Mouse (Mus musculus) heart, adult 11 months (tissue): ENCODE data around the gene Cryba4.

Experiments
- DNase-seq: peaks from one replicate; pipeline ENCODE4 v3.0.0; 2022

The Cryba4 gene

DNA sequence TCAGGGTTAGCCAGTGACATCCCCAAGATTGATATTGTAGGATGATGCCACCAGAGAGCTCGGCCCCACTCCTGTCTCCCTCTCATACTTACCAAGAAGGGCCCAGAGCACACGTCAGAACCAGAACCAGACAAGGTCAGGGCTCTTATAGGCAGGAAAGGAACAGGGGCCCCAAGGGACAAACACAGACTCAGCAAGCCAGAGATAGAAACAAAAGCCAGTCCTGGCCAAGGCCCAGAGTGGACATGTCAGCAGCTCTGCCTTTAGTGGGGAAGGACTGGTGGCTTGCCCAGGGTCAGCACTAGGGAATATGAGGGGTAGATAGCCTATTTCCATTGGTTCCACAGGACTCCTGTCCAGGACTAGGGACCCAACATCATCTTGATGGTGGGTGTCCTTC, at the start of gene Cryba4:
Cryba4 (minus strand) TSS at position 119 of the 400 bp plus-strand sequence.
- peak; percentile 98 for DNase-seq

DNA sequence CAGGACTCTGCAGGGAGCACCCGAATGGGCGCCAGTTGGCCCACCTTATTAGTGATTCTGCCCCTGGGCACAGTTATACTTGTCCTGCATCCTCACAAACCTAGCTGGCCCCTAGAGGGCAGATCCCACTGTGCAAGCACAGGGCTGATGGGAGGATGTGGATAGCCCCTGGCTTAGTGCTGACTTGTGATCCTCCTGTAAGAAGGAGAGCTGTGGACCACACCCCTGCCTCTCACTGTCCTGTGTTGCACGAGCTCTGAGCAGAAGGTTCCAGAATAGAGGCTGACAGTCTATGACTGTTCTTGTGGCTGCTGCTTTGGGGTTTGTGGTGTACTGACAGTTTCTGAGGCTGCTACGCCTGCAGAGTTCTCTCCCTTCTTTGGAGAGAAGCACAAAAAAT, 49.4 kb upstream of the Cryba4 start:
- peak; percentile 91 for DNase-seq

DNA sequence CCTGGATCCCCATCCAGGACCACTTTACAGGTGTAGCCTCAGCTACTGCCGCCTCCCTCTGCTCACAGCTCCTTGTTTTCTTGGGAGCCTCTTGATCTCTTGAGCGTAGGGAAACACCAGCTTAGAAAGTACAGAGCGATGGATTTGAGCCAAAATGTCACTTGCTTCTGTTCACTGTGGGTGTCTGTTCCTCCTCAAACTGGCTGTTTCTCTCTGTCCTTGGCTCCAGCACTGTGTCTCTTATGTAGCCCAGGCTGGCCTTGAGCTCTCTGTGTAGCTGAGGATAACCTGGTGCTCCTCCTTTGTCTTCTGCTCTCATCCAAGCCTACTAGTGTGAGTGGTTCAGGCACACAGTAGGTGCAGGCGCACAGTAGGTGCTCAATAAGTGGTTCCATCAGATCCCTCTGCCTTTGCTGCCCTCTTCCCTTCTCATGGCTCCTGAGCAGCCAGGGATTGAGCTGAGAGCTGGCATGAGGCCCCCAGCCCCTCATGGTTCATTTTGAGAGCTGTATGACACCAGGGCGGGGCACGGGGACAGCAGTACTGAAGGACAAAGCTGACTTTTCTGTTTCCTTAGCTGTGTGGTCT, 48.5 kb upstream of the Cryba4 start:
- DNase-seq = peak; percentile 92

DNA sequence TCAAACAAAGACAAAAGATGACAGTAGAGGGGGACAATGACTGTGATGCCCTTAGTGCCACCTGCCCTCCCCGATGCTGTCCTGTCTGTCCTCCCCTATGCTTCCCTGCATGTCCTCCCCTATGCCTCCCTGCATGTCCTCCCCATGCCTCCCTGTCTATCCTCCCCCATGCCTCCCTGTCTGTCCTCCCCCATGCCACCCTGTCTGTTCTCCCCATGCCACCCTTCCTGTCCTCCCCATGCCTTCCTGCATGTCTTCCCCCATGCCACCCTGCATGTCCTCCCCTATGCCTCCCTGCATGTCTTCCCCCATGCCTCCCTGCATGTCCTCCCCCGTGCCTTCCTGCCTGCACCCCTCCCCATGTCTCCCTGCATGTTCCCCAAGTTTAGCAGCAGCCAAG, 47.8 kb upstream of the Cryba4 start:
- DNase-seq = peak; percentile 83

DNA sequence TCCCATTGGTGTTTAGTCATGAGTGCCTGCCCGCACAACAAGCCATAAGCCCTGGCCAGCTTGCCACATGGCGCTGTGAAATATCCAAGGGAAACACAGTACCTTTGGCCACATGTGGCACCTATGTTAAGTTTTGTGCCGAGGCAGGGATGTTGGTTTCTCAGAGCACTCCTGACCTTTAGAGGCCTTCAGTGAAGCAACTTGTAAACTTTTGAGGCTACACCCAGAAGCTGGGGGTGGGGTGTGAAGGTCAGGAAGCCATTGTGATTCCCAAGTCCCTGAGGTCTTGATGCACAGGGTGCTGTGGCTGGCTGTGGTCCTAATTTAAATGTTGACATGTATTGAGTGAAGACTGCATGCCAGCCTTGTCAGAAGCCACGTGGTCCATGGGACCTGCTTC, 47.1 kb upstream of the Cryba4 start:
- peak; percentile 91 for DNase-seq

DNA sequence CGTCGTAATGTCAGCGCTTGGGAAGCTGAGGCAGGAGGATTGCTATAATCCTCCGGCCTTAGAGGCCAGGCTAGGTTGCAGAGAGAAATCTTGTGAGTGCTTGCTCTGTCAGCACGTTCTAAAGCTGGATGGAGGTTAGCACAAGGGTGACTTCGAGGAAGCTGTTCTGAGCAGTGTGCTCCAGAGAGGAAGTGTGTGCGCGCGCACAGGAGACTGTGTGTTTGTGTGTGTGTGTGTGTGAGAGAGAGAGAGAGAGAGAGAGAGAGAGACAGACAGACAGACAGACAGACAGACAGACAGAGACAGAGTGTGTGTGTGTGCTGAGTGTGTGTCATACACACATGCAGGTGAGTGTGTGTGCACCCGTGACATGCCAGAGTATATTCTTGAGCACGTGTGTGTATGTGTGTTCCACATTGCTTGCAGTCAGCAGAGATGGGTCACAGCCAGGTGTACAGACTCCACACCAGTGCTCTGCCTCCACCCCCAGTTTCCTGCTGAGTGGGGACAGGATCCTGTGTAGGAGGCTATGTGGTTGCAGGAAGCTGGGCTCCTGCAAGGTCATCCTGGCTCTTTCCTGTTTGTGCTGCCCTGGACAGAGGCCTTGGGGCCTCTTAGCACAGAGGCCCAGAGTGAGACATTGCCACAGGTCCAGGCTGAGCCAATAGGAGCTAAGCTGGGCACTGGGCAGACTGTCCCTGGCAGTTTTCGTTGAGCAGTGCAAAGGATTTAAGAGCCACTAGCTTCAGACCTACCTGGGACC, 46.1 kb upstream of the Cryba4 start:
- DNase-seq = peak; percentile 99

DNA sequence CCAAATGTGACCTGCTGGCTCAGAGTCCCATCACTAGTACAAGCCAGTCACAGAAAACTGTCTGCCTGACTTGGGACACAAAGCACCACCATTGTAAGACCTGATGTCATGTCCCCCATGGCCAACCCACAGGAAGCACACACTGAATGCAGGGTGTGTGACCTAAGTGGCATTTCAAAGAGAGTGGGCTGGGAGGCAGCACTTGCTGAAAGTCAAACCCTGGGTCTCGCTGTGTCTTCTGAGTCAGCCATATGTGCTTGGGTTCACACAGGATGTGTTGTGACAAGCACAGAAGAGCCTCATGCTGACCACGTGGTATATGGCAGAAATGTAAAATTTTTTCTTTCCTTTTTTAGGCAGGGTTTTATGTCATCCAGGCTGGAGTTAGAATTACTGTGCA, 44.9 kb upstream of the Cryba4 start:
- DNase-seq = no peak

DNA sequence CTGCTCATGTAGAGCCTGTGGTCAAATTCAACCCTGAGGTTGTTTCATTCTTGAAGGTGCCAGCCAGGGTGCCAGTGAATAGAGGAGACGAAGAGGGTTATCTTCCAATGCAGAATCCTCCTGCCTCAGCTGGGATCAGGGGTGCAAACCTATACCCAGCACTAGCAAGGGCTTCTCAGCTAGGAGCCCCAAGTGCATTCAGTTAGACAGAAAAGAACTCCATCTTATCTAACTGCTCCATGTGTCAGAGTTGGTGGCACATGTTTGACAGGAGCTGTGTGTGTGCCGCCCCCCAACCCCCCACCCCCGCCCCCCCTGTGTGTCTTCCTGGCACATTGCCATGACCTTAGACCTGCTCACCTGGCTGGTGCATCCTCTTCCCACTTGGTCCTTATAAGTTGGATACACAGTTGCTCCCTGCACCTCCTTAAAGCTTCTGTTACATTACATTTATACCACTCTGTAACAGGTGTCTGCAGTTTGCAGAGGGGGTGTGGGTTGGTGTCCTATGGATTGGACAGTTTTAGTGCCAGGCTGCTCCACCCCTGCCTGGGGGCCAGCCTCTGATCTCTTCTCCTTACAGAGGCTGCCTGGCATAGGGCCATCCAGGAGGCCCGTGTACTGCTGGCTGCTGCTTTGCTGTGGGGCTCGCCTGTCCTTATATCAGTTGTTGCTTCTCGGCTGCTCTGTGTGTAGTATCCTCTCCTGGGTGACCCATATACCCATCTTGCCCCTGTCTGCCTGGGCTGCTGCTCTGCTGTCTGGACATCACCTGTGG, 44.3 kb upstream of the Cryba4 start:
- no peak for DNase-seq

DNA sequence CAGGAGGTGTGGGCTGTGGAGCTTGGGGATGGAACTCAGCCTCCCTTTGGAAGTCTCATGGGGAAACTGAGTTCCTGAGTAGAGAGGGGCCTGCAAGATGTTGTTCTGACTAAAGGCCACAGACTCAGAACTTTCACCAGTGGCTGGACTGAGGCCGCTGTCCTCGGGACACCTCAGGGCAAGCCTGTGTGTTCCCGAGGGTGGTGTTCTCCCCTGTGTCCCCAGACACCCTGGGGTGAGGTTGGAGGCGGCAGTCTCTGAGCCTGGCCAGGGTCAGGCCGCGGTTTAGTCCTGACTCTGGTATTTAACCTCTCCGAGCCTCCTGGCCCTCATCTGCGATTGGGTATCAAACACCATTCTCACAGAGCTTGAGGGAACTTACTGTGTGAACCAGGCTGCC, 43.2 kb upstream of the Cryba4 start:
- peak; percentile 87 for DNase-seq

DNA sequence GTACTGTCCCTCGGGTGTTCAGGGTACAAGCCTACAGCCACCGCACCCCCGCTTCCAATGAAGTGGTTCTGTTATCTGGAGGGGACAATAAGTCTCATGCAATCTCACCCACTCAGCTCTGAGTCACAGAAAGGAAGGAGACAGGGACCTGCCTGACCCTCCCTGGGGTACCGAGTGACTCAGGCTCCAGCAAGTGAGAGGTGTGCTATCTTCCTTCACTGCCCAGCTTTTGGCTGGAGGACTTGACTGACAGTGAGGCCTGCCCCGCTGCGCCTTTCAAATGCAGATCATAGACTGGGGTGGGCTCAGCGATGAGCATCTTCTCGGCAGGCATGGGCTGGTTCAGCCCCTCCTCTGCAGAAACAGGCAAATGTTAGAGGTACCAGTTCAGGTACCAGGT, 42.8 kb upstream of the Cryba4 start:
- peak; percentile 85 for DNase-seq

DNA sequence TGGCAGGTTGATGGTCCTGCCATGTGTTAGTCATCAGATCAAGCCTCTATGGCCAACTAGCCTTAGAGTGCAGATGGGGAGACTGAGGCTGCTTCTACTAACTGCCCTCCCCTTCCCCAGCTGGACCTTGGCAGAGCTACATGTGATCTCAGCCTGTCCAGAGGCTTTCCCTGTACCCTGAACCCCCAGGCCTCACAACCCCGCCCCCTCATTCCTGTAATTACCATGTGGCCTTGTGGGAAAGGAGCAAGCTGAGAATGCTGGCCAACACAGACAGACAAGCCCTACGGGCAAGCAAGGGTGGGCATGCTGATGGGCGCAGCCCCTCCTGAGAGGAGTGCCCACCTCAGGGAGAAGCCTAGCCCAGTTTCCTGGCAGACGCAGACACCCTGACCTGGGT, 42.4 kb upstream of the Cryba4 start:
- DNase-seq = no peak

DNA sequence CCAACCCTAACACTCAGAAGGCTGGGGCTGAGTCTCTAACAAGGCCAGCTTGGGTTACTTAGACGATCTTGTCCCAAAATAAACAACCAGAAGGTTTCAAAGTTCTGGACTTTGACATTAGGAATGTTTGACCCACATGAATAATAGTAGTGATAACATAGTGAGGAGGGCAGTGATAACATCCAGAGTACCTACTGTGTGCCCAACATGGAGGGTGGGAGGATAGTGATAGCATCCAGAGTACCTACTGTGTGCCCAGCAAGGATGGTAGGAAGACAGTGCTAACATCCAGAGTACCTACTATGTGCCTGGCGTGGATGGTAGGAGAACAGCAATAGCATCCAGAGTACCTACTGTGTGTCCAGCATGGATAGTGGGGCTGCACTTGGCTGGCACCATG, 41.5 kb upstream of the Cryba4 start:
- DNase-seq = no peak

DNA sequence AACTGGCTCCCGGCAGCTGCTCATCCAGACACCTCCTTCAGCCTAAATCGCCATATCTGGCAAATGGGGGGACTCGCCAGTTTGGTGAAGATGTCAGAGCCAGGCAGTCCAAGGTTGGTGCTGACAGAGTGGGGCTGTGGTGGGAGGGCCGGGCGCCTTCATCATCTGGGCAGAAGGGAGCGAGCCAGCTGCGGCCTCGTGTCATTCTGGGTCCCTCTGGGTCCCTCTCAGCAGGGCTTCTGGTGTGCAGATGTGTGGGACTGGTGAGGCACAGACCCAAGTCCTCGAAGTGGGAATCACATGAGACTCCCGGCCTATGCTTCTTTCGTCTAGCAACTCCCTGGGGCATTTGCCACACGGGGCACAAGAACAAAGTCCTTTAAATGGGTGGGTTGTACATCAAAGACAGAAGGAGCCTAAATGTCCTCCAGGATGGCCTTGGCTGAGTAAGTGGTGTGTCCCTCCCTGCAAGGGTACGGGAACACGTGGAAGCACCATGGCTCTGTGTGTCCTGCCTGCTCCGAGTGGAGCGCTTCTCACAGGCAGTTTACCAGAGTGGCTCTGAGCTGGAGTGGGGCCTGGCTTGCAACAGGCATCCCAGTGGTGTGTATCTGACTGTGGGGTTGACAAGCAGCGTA, 40.1 kb upstream of the Cryba4 start:
- no peak for DNase-seq

DNA sequence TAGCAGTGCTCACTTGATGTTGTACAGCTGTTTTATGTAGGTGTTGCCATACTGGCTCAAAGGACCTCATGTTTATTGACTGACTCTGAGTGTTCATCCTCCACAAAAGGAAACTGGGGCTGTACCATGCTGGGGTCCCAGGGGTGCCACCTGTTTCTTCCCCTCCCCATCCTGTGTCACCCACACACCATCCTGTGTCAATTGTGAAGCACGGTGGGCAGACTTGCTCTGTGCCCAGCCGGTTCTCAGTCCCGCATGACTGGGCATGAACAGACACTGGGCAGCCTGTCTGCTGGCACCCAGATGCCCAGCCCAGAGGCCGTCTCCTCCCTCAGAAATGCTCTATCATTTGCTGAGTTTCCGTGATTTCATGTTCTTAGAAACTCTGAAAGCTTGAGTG, 39.5 kb upstream of the Cryba4 start:
- no peak for DNase-seq

DNA sequence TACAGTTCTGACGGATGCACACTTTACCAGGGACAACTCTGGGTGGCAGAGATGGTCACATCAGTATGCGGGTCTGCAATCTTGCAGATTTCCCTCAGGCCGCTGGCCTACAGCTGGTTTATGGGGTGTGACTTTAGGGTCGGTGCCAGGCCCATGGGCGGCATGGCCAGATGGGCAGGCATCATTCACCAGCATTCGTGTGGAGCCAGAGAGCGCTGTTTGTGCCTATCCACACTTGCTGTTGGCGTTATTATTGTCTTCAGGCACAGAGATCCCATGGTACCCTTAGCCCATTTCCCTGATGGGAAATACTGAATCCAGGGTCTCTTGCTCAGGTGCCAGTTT, 38.2 kb upstream of the Cryba4 start:
- DNase-seq = no peak

DNA sequence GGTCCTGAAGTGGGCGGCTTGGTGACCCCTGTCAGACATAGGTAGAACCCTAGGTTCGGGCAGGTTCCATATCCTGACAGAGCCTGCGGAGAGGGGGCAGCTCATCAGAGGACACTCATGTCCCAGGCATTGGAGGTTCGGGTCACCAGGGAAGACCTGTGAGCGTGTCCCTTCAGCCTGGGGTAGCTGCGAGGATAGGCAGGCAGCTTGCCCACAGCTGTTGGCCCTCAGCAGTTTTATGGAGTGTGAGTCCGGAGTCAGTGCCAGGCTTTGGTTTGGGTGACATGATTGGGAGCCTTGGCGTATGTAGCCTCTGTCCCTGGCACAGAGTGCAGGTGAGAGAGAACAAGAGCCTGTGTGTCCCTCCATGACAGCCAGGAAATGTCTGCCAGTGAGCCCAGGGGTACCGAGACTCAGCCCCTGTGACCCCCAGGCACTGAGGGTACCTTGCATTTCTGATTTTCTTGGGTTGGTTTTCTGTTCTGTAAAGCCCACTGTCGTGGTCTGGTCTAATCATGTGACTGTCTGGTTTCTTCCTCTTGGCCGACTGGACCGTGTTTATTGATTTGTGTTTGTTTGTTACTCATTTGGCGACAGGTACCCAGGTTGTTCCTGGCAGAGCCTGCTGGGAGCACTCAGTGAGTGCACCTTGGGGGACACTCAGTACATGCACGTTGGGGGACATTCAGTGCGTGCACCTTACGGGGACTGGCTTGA, 37.7 kb upstream of the Cryba4 start:
- peak; percentile 98 for DNase-seq

DNA sequence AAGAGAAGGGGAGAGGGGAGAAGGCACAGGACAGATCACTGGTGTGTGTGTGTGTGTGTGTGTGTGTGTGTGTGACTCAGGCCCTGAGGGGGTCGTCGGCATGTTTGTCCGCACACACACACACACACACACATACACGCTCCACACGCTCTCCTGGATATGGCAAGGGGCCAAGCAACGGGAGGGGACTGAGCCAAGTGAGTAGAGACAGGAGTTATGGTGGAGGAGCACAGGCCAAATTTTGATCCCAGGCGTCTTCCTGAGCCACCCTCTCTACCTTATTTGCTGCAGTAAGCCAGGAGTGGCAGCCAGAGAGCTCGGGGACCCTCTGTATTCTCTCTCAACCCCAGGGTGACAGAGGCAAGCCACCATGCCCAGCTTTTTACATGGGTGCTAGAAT, 36.9 kb upstream of the Cryba4 start:
- DNase-seq = peak; percentile 97

DNA sequence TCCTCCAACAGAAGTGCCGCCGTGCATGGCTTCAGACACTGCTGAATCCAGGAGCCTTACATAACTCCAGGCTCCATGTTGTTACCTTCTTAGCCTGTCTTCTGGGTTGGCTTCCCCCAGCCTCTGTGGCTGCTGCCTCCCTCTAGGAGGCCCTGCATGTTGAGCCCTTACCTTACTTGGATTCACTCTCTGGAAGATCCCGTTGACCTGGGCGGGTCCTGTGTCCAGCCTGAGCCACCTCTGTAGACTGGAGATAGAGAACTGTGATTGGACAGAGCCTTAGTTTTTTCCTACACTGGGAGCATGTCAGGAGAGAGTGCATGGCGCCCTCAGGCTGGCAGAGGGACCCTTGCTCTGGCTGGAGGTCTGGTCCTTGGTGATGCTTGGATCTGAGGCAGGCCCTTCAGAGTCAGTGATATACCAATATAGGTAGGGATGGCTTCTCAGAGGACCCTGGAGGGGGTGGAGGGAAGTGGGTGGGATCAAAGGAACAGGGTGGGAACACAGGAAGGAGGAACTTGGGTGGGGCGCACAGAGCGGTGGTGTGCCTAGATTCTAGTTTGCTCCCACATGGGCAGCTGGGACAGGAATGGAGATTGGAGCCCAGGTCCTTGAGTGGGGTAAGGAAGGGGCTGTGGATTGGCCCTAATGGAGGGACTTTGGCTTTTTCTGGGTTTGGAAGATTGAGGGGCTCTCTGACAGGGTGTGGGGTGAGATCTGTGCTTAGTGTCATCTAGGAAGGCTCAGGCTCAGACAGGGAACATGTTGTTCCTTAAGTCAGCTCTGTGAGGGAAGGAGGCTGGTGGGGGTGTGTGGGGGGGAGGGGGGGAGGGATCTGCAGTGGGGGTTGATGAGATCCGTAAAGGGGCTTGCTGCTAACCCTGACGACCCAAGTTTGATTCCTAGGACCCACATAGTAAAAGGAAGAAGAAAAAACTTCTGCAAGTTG, 36.1 kb upstream of the Cryba4 start:
- peak; percentile 98 for DNase-seq

DNA sequence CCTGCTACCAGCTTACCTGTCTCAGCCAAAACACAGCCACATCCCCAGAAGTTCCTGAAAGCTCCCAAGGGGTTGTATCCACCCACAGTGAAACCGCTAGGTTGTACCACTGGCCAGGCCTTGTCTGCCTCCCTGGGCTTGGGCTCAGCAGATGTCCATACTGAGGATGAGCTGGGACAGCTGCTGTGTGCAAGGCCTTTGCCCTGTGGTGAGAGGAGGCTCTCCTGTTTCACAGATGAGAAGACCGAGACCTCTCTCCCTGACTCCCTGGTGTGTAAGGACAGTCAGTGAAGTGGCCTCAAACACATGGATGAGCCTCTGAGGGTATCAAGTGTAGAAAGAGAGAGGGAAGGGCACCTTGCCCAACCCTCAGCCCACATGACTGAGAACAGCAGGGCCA, 35.3 kb upstream of the Cryba4 start:
- peak; percentile 87 for DNase-seq

DNA sequence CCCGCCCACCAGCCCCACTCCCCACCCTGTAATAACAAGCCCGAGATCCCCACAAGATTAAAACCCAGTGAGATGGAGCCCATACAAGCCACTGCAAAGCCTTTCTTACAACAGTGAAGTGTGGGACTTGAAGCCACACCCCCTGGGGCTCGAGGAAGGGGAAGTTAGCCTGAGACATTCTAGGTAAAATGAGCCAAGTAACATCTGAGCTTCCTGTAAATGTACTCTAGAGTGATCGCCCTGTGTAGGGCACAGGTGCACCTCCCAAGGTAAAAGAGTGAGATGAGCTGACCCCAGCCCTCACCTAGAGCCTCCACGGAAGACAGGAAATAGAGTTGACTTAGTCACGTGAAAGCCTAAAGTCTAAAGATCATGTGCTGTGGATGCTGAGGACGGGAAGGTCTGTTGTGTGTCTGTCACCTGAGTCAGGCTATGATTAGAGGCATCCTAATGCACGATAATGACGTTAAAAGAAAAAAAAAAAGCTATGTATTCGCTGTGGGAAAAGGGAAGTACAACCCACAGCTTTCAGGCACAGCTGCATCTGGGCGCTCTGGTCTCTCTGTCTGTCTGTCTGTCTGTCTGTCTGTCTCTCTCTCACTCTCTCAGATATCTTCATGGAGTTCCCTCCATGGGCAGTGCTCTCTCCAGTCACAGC, 34.8 kb upstream of the Cryba4 start:
- peak; percentile 94 for DNase-seq

DNA sequence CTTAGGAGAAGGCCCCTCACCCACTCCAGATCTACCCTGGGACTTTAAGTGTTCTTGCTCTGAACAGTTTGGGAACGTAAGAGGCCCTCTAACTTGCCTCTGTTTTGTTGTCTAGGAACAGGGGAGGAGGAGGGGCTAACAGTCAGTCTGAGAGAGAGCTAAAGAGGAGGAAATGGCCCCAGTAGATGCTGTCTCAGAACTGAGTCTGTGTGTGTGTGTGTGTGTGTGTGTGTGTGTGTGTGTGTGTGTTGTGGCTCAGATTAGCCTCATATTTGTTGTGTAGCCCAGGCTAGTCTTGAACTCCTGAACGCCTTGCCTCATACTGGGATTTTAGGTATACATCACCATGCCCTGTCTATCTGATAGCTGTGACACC, 34.3 kb upstream of the Cryba4 start:
- no peak for DNase-seq
